Mouse (Mus musculus) liver, embryonic 14.5 days (tissue): ENCODE results near the gene Sell.

Source experiments
- CTCF ChIP-seq: IDR thresholded peaks from 2 replicates; pipeline ENCODE4 v1.5.1; 2016; ENCODE audit warnings: antibody characterized with exemption, low read depth, control low read depth
- EP300 ChIP-seq: IDR thresholded peaks from 2 replicates; pipeline ENCODE4 v1.6.1; 2016; ENCODE audit warnings: antibody characterized with exemption, low read depth

DNA sequence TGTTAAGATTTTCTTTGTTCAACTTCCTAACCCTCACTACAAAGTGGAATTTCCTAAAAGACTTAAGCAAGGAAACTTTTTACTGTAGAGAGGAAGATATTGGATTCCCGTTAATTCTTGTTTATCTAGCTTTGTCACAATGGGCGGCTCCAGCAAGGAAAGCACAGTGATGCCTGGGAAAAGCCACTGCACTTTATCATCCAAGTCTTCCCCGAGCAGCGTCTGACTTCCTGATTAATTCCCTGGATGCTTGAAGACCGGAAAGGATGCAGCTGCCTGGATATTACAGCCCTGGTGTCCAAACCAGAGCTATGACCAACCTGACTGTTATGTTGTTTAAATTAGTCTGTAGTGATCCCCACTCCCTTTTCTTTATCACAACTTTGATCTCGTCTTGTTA lies 35.0 kb downstream of the Sell start:
- TF ChIP-seq CTCF (no peak), EP300 (no peak)
